ENCODE assay signal across 27 mouse cellular contexts in the genomic region with DNA sequence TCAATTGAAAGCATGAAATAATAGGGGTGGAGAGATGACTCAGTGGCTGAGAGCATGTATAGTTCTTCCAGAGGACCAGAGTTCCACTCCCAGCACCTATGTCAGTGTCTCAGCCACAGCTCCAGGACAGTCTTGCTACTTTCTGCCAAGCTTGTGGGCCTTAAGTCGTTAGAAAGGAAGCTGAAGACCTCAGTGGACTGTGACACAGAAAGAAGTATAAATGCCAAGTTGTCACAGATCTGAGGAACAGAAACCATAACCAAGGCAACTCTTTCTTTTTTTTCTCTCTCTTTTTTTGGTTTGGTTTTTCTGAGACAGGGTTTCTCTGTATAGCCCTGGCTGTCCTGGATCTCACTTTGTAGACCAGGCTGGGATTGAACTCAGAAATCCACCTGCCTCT. TPM values are rescaled to one million over a fixed set of nuclear protein-coding genes. Genes with fewer than 3 reads are reported as not detected.
DNase-seq lines count a peak whose midpoint lies in the region; ATAC-seq and TF ChIP-seq lines count a peak whose summit lies in the region.
"Had no signal": no experiment of that assay in that cellular context is flagged by ENCODE, and none has a peak within 500 bp of the region (broad histone marks: within the 10 kb centered on the region; RNA-seq: fewer than 3 reads in every experiment).

No protein-coding gene starts in this region.

- peaks cover 11% of the 10 kb centered on the region for H3K36me3 ChIP-seq in liver, embryonic 15.5 days (replicated peaks)
- H3K36me3 ChIP-seq in CH12.LX (replicated peaks in 1 of 2; ENCODE audit: control insufficient read depth in 1 of 2, insufficient read depth in 1 of 2, low read length in 1 of 2): peaks cover 8 to 15% of the 10 kb centered on the region in 2 experiments
- H3K36me3 ChIP-seq in macrophage (ENCODE audit: inconsistent target): no peaks in the 10 kb centered on the region
- peaks cover 4% of the 10 kb centered on the region; the same call in 1 of the 2 replicates for H3K36me3 ChIP-seq in forebrain, embryonic 11.5 days (ENCODE audit: control insufficient read depth, insufficient read depth, low read length)
- H3K36me3 ChIP-seq: forebrain, embryonic 15.5 days had no signal

- TF ChIP-seq EP300 in CH12.LX (IDR thresholded peaks at IDR 0.05; ENCODE audit: low read length): no peak

- no peak for TF ChIP-seq POLR2A in CH12.LX (IDR thresholded peaks at IDR 0.05; ENCODE audit: low read depth, low read length)

- dilution Hi-C loops in CH12.LX (cut with MboI; ENCODE audit: extremely low pct_ligation_motif_present, extremely low pct_unique_long_range_greater_than_20kb, low sequenced_read_pairs): no loop called here

- H3K27ac ChIP-seq in liver, embryonic 15.5 days (replicated peaks): 0 out of 2 replicates have a peak overlapping the region, but pooled peaks have one; percentile 24
- H3K27ac ChIP-seq in CH12.LX (ENCODE audit: insufficient read depth, low read depth) (no peak overlapping the region), macrophage (peak overlapping the region; percentile 77)
- H3K27ac ChIP-seq in layer of hippocampus, adult 2 months: no peak overlapping the region
- H3K27ac ChIP-seq in forebrain, embryonic 11.5 days (ENCODE audit: low read depth, low read length): no peak overlapping the region
- H3K27ac ChIP-seq: embryonic facial prominence, embryonic 15.5 days; intestine, embryonic 15.5 days had no signal

- H3K9me3 ChIP-seq in liver, embryonic 15.5 days (replicated peaks): peaks cover 4% of the 10 kb centered on the region; the same call in 1 of the 2 replicates
- peaks cover 11% of the 10 kb centered on the region for H3K9me3 ChIP-seq in CH12.LX (replicated peaks; ENCODE audit: low read length)
- peaks cover 2% of the 10 kb centered on the region; the same call in 1 of the 2 replicates for H3K9me3 ChIP-seq in forebrain, embryonic 11.5 days (ENCODE audit: control insufficient read depth, low read length)
- H3K9me3 ChIP-seq: embryonic facial prominence, embryonic 15.5 days; forebrain, embryonic 15.5 days; intestine, embryonic 15.5 days had no signal

- DNase-seq in liver: no peak
- peak; percentile 29 to 37 for DNase-seq in spleen, postnatal 36 days (ENCODE audit: low spot score in 2 of 2)
- DNase-seq in spleen, postnatal 4 days (ENCODE audit: low spot score in 2 of 2): no peak
- peak; percentile 28 for DNase-seq in CH12.LX (ENCODE audit: extremely low read depth)
- DNase-seq in layer of hippocampus, adult 2 months (ENCODE audit: low spot score in 2 of 2): no peak
- DNase-seq in forebrain, embryonic 11.5 days (ENCODE audit: low spot score): no peak
- DNase-seq: adrenal gland, postnatal 14 days; cerebellum, adult 8-10 months; cerebellum, postnatal 14 days; embryo, embryonic 11 days; gastrocnemius, postnatal 25 days; heart, adult 18-20 months; heart, postnatal 10 days had no signal

- no peak overlapping the region for H3K4me2 ChIP-seq in liver, embryonic 15.5 days
- no peak overlapping the region for H3K4me2 ChIP-seq in CH12.LX (ENCODE audit: insufficient read depth, low read depth, poor library complexity, severe bottlenecking)
- H3K4me2 ChIP-seq in forebrain, embryonic 11.5 days (ENCODE audit: low read depth, low read length, severe bottlenecking): no peak overlapping the region
- H3K4me2 ChIP-seq: embryonic facial prominence, embryonic 15.5 days; forebrain, embryonic 15.5 days; hindbrain, embryonic 14.5 days; intestine, embryonic 15.5 days had no signal

- no peak for TF ChIP-seq RAD21 in CH12.LX (IDR thresholded peaks at IDR 0.05; ENCODE audit: low read depth, low read length)

- no peaks in the 10 kb centered on the region for H3K27me3 ChIP-seq in liver, embryonic 15.5 days
- no peaks in the 10 kb centered on the region for H3K27me3 ChIP-seq in CH12.LX (replicated peaks)
- no peaks in the 10 kb centered on the region for H3K27me3 ChIP-seq in forebrain, embryonic 11.5 days (ENCODE audit: control insufficient read depth, insufficient read depth, low read length)
- H3K27me3 ChIP-seq: embryonic facial prominence, embryonic 15.5 days; forebrain, embryonic 15.5 days; intestine, embryonic 15.5 days had no signal

- WGBS in liver, embryonic 15.5 days (ENCODE audit: insufficient replicate concordance): 43% methylated on average over 1 of the region's 1 CpGs
- 0% methylated on average over 1 of the region's 1 CpGs for WGBS in macrophage (ENCODE audit: missing documents)
- 74% methylated on average over 1 of the region's 1 CpGs for WGBS in forebrain, embryonic 11.5 days

- peaks cover 32% of the 10 kb centered on the region for H3K79me2 ChIP-seq in CH12.LX (replicated peaks; ENCODE audit: control insufficient read depth, extremely low read depth, insufficient read depth, poor library complexity, severe bottlenecking)
- H3K79me2 ChIP-seq in macrophage (ENCODE audit: inconsistent target): peaks cover 30% of the 10 kb centered on the region

- in situ Hi-C loops in CH12.LX (cut with MboI; ENCODE audit: low pct_ligation_motif_present, low pct_unique_long_range_greater_than_20kb, low sequenced_read_pairs): no loop called here

- no peak overlapping the region for H3K9ac ChIP-seq in liver, embryonic 15.5 days
- H3K9ac ChIP-seq in CH12.LX (ENCODE audit: insufficient read depth, low read depth): no peak overlapping the region
- H3K9ac ChIP-seq in forebrain, embryonic 11.5 days (ENCODE audit: low read length): no peak overlapping the region
- H3K9ac ChIP-seq: embryonic facial prominence, embryonic 15.5 days; forebrain, embryonic 15.5 days; intestine, embryonic 15.5 days had no signal

- ATAC-seq in liver, embryonic 15.5 days (ENCODE audit: insufficient read depth): no peak
- no peak for ATAC-seq in forebrain, embryonic 11.5 days (replicated peaks; ENCODE audit: low FRiP score)
- ATAC-seq: CD4-positive, CD25-positive, alpha-beta regulatory T cell, adult 4 months; forebrain, embryonic 15.5 days; intestine, embryonic 15.5 days had no signal

- peaks cover 34% of the 10 kb centered on the region for H3K4me1 ChIP-seq in liver, embryonic 15.5 days (replicated peaks)
- peaks cover 11 to 28% of the 10 kb centered on the region in 2 experiments for H3K4me1 ChIP-seq in CH12.LX (ENCODE audit: control insufficient read depth in 1 of 2, insufficient read depth in 2 of 2)
- H3K4me1 ChIP-seq in forebrain, embryonic 11.5 days (replicated peaks; ENCODE audit: control insufficient read depth, insufficient read depth, low read length): peaks cover 2% of the 10 kb centered on the region; the same call in 1 of the 2 replicates

- TF ChIP-seq CTCF in CH12.LX (conservative IDR thresholded peaks at IDR 0.05 in 1 of 2, IDR thresholded peaks at IDR 0.05 in 1 of 2; ENCODE audit: low read depth in 2 of 2, low read length in 2 of 2): no peak
- no peak for TF ChIP-seq CTCF in layer of hippocampus, adult 2 months (conservative IDR thresholded peaks at IDR 0.05)

- no peak overlapping the region for H3K4me3 ChIP-seq in liver, embryonic 15.5 days (replicated peaks)
- H3K4me3 ChIP-seq in CH12.LX (replicated peaks in 1 of 3; ENCODE audit: low read depth in 2 of 3, low read length in 2 of 3, poor library complexity in 1 of 3): no peak overlapping the region
- no peak overlapping the region for H3K4me3 ChIP-seq in macrophage (ENCODE audit: inconsistent target)
- H3K4me3 ChIP-seq in layer of hippocampus, adult 2 months: no peak overlapping the region
- H3K4me3 ChIP-seq in forebrain, embryonic 11.5 days (ENCODE audit: low read depth, low read length): no peak overlapping the region
- H3K4me3 ChIP-seq: embryonic facial prominence, embryonic 15.5 days; forebrain, embryonic 10.5 days; forebrain, embryonic 15.5 days; heart, embryonic 10.5 days; intestine, embryonic 15.5 days had no signal

RNA-seq across cellular contexts. Expression of a gene that starts 1.4 kb away (rescaled TPM):
- 14.5 and 15.6 TPM in 2 replicates for polyA plus RNA-seq in liver, embryonic 15.5 days (2015; fragmentation: Nextera tagmentation; extraction: Ambion mirVana)
- total RNA-seq in CH12.LX (2012; rRNA removed) (22.2 and 23.9 TPM in 2 replicates), CH12.LX (2014; rRNA removed) (37.9 and 40.7 TPM in 2 replicates)
- polyA plus RNA-seq in CH12.LX (2012; ENCODE audit: insufficient read length, low read depth) (20.5 TPM in 2 replicates), macrophage (2018) (12.1 to 18.7 TPM (median 16.1 TPM) in 3 replicates)
- total RNA-seq in macrophage (2018; cell fraction: chromatin; rRNA removed): 10 to 100 TPM in 22 of 26 experiments, 1 to 10 TPM in 4; 4.7 to 44.8 (median 20.6) TPM
- total RNA-seq in macrophage (2018; cell fraction: cytosol; rRNA removed): 10 to 100 TPM in 21 of 26 experiments, 1 to 10 TPM in 5; 6.7 to 18.9 (median 14.9) TPM
- 10 to 100 TPM in 22 of 26 experiments, 1 to 10 TPM in 4; 7.8 to 43.7 (median 16.6) TPM for total RNA-seq in macrophage (2018; cell fraction: nucleus; rRNA removed)
- 10 to 100 TPM; 26.5 to 27.1 TPM for total RNA-seq in layer of hippocampus, adult 2 months (2021)
- polyA plus RNA-seq in forebrain, embryonic 11.5 days (2014; fragmentation: Nextera tagmentation; extraction: Ambion mirVana): 36.6 and 40.9 TPM in 2 replicates

RNA-seq across cellular contexts. Expression of a gene that starts 4.6 kb away (rescaled TPM):
- polyA plus RNA-seq in liver, embryonic 15.5 days (2015; fragmentation: Nextera tagmentation; extraction: Ambion mirVana): not detected in 2 replicates
- total RNA-seq in CH12.LX (2012; rRNA removed) (not detected in 2 replicates), CH12.LX (2014; rRNA removed) (not detected in 2 replicates)
- polyA plus RNA-seq in CH12.LX (2012; ENCODE audit: insufficient read length, low read depth) (not detected in 2 replicates), macrophage (2018) (not detected in 3 replicates)
- under 1 TPM in 1 of 26 experiments, not detected in 25; 0.42 TPM for total RNA-seq in macrophage (2018; cell fraction: chromatin; rRNA removed)
- total RNA-seq in macrophage (2018; cell fraction: cytosol; rRNA removed): under 1 TPM in 1 of 26 experiments, not detected in 25; 0.11 TPM
- under 1 TPM in 1 of 26 experiments, not detected in 25; 0.48 TPM for total RNA-seq in macrophage (2018; cell fraction: nucleus; rRNA removed)
- not detected for total RNA-seq in layer of hippocampus, adult 2 months (2021)
- not detected in 2 replicates for polyA plus RNA-seq in forebrain, embryonic 11.5 days (2014; fragmentation: Nextera tagmentation; extraction: Ambion mirVana)
- total RNA-seq: adrenal gland, postnatal 14 days; common myeloid progenitor, adult 5-6 weeks; hematopoietic stem cell, adult 5-6 weeks; MEL had no signal
- polyA plus RNA-seq: CD4-positive, CD25-positive, alpha-beta regulatory T cell, adult 4 months; embryonic facial prominence, embryonic 11.5 days; erythroblast, embryonic 14.5 days; forebrain, embryonic 15.5 days; heart, embryonic 10.5 days; intestine, embryonic 15.5 days had no signal

RNA-seq across cellular contexts. Expression of a gene that starts 28.8 kb away (rescaled TPM):
- polyA plus RNA-seq in liver, embryonic 15.5 days (2015; fragmentation: Nextera tagmentation; extraction: Ambion mirVana): 10.3 and 11.1 TPM in 2 replicates
- total RNA-seq in CH12.LX (2012; rRNA removed) (22.7 and 26.1 TPM in 2 replicates), CH12.LX (2014; rRNA removed) (56.4 and 57.3 TPM in 2 replicates)
- polyA plus RNA-seq in CH12.LX (2012; ENCODE audit: insufficient read length, low read depth) (28.6 and 38.9 TPM in 2 replicates), macrophage (2018) (14.7 to 20.5 TPM (median 18.9 TPM) in 3 replicates)
- total RNA-seq in macrophage (2018; cell fraction: chromatin; rRNA removed): 10 to 100 TPM in 19 of 26 experiments, 1 to 10 TPM in 7; 5.2 to 29.7 (median 14.5) TPM
- 10 to 100 TPM in 23 of 26 experiments, 1 to 10 TPM in 3; 9.4 to 21.4 (median 17.3) TPM for total RNA-seq in macrophage (2018; cell fraction: cytosol; rRNA removed)
- total RNA-seq in macrophage (2018; cell fraction: nucleus; rRNA removed): 10 to 100 TPM in 21 of 26 experiments, 1 to 10 TPM in 5; 6.4 to 33.6 (median 13.4) TPM
- total RNA-seq in layer of hippocampus, adult 2 months (2021): 10 to 100 TPM; 11.8 to 13.0 TPM
- 17.4 and 20.3 TPM in 2 replicates for polyA plus RNA-seq in forebrain, embryonic 11.5 days (2014; fragmentation: Nextera tagmentation; extraction: Ambion mirVana)

RNA-seq across cellular contexts. Expression of a gene that starts 28.9 kb away (rescaled TPM):
- polyA plus RNA-seq in liver, embryonic 15.5 days (2015; fragmentation: Nextera tagmentation; extraction: Ambion mirVana): 4.9 and 6.3 TPM in 2 replicates
- total RNA-seq in CH12.LX (2012; rRNA removed) (22.4 and 24.0 TPM in 2 replicates), CH12.LX (2014; rRNA removed) (24.4 and 25.4 TPM in 2 replicates)
- polyA plus RNA-seq in CH12.LX (2012; ENCODE audit: insufficient read length, low read depth) (20.0 and 21.4 TPM in 2 replicates), macrophage (2018) (7.9 to 11.3 TPM (median 8.2 TPM) in 3 replicates)
- 10 to 100 TPM in 5 of 26 experiments, 1 to 10 TPM in 21; 3.2 to 12.7 (median 6.9) TPM for total RNA-seq in macrophage (2018; cell fraction: chromatin; rRNA removed)
- 10 to 100 TPM in 10 of 26 experiments, 1 to 10 TPM in 16; 6.0 to 12.6 (median 9.0) TPM for total RNA-seq in macrophage (2018; cell fraction: cytosol; rRNA removed)
- total RNA-seq in macrophage (2018; cell fraction: nucleus; rRNA removed): 10 to 100 TPM in 13 of 26 experiments, 1 to 10 TPM in 13; 5.3 to 21.4 (median 10.1) TPM
- total RNA-seq in layer of hippocampus, adult 2 months (2021): 10 to 100 TPM; 46.4 to 47.8 TPM
- 28.0 and 31.1 TPM in 2 replicates for polyA plus RNA-seq in forebrain, embryonic 11.5 days (2014; fragmentation: Nextera tagmentation; extraction: Ambion mirVana)

RNA-seq across cellular contexts. Expression of a gene that starts 56.2 kb away (rescaled TPM):
- polyA plus RNA-seq in liver, embryonic 15.5 days (2015; fragmentation: Nextera tagmentation; extraction: Ambion mirVana): 7.3 and 9.3 TPM in 2 replicates
- 18.5 and 26.8 TPM in 2 replicates for total RNA-seq in CH12.LX (2012; rRNA removed)
- total RNA-seq in CH12.LX (2014; rRNA removed): 28.0 and 32.8 TPM in 2 replicates
- polyA plus RNA-seq in CH12.LX (2012; ENCODE audit: insufficient read length, low read depth): 25.7 and 32.5 TPM in 2 replicates
- total RNA-seq in macrophage (2018; cell fraction: chromatin; rRNA removed): 10 to 100 TPM in 22 of 26 experiments, 1 to 10 TPM in 4; 3.3 to 63.9 (median 28.4) TPM
- 10 to 100 TPM in 11 of 26 experiments, 1 to 10 TPM in 15; 5.8 to 14.5 (median 8.5) TPM for total RNA-seq in macrophage (2018; cell fraction: cytosol; rRNA removed)
- 10 to 100 TPM in 22 of 26 experiments, 1 to 10 TPM in 4; 5.3 to 47.8 (median 17.3) TPM for total RNA-seq in macrophage (2018; cell fraction: nucleus; rRNA removed)
- 3.9 to 6.0 TPM (median 4.0 TPM) in 3 replicates for polyA plus RNA-seq in macrophage (2018)
- total RNA-seq in layer of hippocampus, adult 2 months (2021): 10 to 100 TPM; 47.7 to 50.4 TPM
- polyA plus RNA-seq in forebrain, embryonic 11.5 days (2014; fragmentation: Nextera tagmentation; extraction: Ambion mirVana): 24.6 and 28.8 TPM in 2 replicates

Comparison
In these comparisons a context has a peak if more than half of its experiments do, and no peak if none do; other contexts are left out.
1. DNase-seq: peak in spleen, postnatal 36 days (2 of 2) and CH12.LX (single experiment); none in liver (single experiment), spleen, postnatal 4 days (0 of 2), layer of hippocampus, adult 2 months (0 of 2) and forebrain, embryonic 11.5 days (single experiment).
2. H3K27ac ChIP-seq: peak in liver, embryonic 15.5 days (single experiment) and macrophage (single experiment); none in CH12.LX (single experiment), layer of hippocampus, adult 2 months (single experiment) and forebrain, embryonic 11.5 days (single experiment).